Mouse (Mus musculus): ENCODE results near the gene Tmem44. TPM values are rescaled to one million over a fixed set of nuclear protein-coding genes. Genes with fewer than 3 reads are reported as not detected.
"Not testable (repeated sequence)": the region's sequence is repeated elsewhere in the genome, so short reads cannot be mapped to it uniquely, and the experiment has no call there.

Tmem44 gene
- total RNA-seq, 2 experiments from 2014 or later, result 28.5 to 32.0 TPM

- no peak for DNase-seq (ENCODE audit: low spot score in 2 of 2)
- no peak for TF ChIP-seq CTCF (conservative IDR thresholded peaks at IDR 0.05)
- H3K4me3 ChIP-seq, result no peak overlapping the region
- H3K27ac ChIP-seq, result no peak overlapping the region
Observed at GRCm38 (mm10) chr16:30465680-30466298, 84.9 kb downstream of the Tmem44 start.

GRCm38 (mm10) chr16:30464742-30465141, 85.9 kb downstream of the Tmem44 start:
- not testable (repeated sequence) for DNase-seq (ENCODE audit: low spot score in 2 of 2); H3K4me3 ChIP-seq; H3K27ac ChIP-seq

Other genes with a start within 250 kb of the Tmem44 start
- 1 to 10 TPM; 2.3 TPM for gene Gp5, start 240.1 kb downstream of the Tmem44 start, total RNA-seq (2021)
- gene Atp13a3, start 144.9 kb downstream of the Tmem44 start, total RNA-seq (2021), result 10 to 100 TPM; 68.2 to 72.4 TPM
- 10 to 100 TPM; 16.7 to 20.7 TPM for gene Lsg1, start 36.8 kb upstream of the Tmem44 start, total RNA-seq (2021)
- gene Fam43a, start 48.9 kb upstream of the Tmem44 start, total RNA-seq (2021), result 10 to 100 TPM in 1 of 2 experiments, 1 to 10 TPM in 1; 9.2 to 10.3 TPM